Mouse (Mus musculus) regulatory T cell (primary cell): ENCODE measurements around the gene Sap30l.
"Not testable (repeated sequence)": the region's sequence is repeated elsewhere in the genome, so short reads cannot be mapped to it uniquely, and the experiment has no call there.

ENCODE experiments used
- in situ Hi-C: fragments of 300-600 bp; cut with MboI, MseI; formaldehyde crosslinking; loops from one replicate; pipeline ENCODE4 v1.15.1; 2025; ENCODE audit warnings: high pct_unique_total_duplicates

Gene Sap30l

DNA sequence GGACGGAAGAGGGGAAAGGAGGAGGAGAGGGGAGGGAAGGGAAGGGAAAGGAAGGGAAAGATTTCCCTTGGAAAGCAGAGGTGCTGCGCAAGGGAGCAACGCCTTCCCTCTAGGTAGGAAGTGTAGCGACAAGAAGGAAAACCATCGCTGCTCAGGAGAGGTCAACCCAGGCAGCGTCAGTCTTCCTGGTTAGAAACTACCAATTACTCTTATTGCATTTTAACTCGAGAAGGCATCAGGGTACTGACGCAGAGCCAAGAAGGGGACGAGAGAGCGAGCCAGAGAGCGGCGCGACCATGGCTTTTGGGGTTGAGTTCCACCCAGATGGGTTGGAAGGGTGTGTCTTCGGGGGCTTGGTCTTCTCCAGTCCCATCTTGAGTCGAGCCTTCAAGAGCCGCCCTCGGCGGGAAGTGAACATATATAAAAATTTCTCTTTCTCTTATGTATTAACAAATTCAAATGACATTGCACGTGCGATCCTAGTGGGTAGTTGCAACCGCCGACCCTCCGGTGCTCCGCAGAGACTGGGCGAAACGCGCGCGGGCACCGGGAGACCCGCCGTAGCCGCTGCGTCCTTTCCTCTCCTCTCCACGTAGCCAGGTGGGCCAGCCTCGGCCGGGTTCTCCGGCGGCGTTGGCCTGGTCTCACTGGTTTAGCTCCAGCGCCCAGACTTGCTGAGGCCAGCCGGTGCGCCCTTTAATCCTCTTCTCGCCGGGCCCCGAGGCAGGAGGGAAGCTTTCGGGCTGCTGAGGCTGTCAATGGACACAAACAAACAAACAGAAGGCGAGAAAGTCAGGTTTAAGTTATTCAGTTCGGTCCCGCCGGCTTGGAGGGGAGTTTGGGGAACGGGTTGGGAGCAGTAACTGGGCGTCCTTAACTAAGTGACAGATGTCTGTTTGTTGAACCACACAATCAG is 27.8 kb downstream of the Sap30l start:
- in situ Hi-C loops: no loop called here

DNA sequence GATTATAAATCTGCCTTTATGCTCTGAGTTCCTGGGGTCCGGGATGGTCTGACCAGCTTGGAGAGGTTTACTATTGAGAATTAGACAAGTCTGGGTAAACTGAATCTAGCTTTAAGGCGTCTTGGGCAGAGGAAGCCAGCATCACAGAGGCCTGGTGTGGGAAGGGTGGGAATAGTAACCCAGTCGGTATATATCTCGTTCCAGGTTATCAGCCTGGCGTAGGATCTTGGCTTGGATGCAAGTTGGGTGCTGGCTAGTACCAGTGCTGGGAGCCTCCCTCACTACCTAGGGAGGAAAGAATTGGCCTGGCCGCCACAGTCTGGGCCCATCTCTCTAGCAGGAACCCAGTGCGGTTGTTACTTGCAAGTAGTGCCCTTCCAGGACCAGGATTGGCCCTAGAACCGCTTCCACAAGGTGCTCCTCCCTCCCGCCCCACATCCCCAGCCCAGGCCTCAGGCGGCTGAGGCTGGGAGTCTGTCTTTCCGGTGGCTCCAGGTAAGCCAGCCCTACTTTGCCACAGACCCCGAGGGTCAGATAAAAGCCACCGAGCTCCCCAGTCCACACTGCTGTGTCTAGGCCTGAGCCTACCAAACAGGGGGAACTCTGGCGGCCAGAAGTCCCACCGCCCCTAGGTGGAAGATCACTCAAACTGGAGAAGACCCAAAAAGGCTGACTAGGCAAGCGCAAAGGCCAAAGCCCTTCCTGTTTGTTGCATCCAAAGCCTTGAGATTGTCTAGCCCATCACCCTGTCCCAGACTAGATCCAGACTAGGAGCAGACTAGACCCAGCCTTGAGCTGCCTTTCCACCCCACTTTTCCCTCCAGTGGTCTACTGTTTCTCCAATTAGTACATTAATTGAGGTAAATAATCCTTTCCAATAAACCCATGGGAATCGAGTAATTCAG is 28.7 kb downstream of the Sap30l start:
- in situ Hi-C loops: loop anchor here (5.0 kb wide), 1 partner anchor 107 kb away; no protein-coding TSS in a partner anchor

DNA sequence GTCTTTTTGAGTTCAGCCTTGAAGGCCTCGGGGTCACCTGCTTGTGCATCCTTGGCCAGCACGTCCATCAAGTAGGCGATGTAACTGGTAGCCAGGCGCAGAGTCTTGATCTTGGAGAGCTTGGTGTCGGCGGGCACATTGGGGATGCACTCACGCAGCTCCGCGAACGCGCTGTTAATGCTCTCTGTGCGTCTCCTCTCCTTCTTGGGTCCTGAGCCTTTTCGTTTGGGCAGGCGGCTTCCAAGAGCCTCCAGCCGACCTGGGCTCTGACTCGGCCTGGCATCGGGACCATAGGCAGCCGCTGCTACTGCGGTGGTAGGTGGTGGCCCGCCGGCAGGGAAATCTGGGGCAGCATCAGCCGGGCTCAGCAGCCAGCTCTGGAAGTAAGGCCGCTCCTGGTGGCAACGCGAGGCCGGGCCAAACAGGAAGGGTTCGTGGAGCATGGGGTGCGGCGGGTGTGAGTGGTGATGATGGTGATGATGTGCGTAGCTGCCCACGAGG is 29.9 kb downstream of the Sap30l start:
- in situ Hi-C loops: loop anchor here (5.0 kb wide), 1 partner anchor 106 kb away; no protein-coding TSS in a partner anchor

DNA sequence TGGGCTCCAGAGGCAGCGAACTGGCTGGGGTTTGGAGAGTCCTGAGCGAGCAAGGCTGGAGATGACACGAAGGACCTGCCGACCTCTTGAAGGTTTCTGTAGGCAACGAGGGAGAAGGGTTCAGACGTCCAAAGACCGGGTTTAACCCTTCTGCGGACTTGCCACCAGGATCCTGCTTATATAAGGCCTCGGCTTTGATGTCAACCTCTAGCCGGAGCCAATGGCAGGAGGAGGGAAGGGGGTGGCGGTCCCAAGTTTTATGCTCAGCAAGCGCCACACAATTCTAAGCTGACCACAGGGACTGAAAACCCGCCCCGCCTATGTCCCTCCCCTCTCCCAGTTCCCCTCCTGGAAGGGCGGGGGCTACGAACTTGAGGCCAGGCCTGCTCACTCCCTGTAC is 30.4 kb downstream of the Sap30l start:
- in situ Hi-C loops: loop anchor here (5.0 kb wide), 1 partner anchor 105 kb away; no protein-coding TSS in a partner anchor

DNA sequence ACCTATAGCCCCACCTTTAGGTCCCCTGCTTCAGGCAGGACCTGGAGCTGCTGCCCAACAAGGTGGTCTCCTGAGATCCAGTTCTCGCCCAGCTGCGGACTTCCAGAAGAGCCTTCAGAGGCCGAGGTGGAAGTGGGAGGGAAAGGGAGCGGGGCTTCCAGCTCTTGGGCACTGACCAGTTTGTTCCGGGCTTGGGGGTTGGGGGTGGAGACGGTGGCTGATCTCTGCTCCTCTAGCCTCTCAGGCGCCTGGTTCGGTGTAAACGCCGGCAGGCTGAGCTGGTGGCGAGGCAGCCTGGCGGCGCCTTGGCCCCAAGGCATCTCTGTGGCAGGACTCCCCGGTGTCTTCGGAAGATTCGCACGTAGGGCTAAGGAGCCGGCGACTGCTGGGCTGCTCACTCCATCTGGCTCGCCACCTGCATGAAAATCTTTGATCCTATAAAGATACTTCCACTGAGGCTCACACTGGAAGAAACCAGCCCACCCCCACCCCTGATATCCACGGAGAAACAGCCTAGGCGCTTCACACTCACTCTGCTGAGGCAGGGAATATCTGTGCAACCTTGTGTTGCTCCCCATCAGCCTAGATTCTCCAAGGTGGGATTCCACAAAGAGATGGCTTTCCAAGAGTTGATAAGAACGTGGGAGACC is 31.2 kb downstream of the Sap30l start, which contains the start of gene Hand1:
Gene Hand1 (minus strand): TSS at position 267 of the 650 bp plus-strand sequence.
- in situ Hi-C loops: loop anchor here (5.0 kb wide), 1 partner anchor 105 kb away; no protein-coding TSS in a partner anchor

DNA sequence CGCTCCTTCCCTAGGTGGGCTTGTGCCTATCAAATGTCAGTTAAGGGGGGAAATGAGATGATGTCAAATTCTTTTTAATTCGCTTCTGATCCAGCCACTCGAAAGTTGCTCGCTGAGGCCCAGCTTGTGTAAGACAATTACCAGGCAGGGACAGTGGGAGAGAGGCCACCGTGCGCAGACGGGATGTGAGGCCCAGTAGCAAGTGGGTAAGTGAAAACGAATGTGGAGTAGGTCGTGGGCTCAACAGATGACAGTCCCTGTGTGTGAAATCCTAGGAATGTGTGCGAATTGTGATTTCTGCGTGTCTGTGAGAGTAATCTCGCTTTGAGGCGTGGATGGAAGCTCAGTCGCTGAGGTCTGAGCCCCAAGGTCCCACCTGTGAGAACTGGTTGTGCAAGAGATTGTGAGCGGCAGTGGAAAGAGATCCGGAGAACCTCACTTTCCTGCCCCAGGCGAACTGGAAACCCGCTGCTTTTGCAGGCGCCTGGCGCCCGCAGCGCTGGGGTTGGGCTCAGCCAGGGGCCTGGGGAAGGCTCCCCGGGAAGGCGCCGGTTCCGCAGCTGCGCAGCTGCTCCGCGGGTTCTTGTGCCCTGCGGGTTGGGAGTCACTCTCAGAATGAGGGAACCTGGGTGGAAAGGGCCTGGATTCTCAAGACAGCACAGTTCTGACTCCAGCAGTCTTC is 32.0 kb downstream of the Sap30l start:
- in situ Hi-C loops: loop anchor here (5.0 kb wide), 1 partner anchor 104 kb away; no protein-coding TSS in a partner anchor

DNA sequence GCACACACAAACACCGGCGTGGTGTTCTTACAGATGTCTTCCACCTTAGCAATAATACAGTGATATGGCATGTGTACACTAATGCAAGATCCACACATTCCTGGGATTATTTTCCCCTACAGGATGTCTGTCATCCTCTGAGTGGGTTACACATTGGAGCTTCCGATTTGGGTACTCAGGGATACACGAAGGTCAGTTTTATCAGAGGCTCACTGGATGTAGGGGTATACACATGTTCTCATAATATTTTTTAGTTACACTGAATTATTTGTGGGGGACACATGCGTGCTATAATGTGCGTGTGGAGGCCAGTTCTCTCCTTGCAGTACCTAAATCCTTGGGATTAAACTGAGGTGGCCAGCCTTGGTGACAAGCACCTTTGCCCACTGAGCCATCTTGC is 32.6 kb downstream of the Sap30l start:
- in situ Hi-C loops: loop anchor here (5.0 kb wide), 1 partner anchor 103 kb away; no protein-coding TSS in a partner anchor

DNA sequence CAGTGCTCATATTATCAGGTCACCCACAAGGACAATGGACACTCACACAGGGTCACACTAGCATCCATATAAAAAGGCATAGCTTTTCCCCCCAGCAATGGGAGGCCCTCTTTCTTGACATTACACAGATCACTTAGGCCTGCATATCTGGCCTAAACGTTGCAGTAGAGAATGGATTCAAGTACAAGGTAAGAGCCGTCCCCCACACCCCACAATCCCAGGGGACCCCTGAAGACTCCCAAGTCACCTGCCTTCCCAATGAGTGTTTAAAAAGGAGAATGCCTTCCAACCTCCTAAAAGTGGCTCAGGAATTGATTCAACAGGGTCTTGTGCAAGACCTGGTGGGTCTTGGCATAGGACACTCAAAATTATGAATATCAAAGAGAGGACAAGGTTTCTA is 33.9 kb downstream of the Sap30l start:
- in situ Hi-C loops: no loop called here

DNA sequence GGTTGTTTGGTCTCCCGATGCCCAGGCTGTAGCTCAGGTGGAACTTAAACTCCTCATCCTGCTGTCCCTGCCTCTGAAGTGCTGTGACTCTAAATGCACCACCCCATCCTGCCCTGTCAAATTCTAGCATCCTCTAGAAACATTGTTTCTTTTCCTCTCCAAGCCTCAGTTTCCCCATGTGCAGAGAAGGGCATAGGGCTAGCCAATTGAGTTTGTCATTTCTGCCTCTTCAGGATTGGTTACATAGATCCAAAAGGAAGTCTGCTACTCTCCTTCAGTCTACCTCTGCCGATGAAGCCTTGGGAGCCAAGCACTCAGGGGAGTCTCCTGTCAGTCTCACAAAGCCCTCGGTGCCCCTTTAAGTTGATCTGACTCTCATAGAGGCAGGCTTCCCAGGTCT is 34.5 kb downstream of the Sap30l start:
- in situ Hi-C loops: no loop called here

DNA sequence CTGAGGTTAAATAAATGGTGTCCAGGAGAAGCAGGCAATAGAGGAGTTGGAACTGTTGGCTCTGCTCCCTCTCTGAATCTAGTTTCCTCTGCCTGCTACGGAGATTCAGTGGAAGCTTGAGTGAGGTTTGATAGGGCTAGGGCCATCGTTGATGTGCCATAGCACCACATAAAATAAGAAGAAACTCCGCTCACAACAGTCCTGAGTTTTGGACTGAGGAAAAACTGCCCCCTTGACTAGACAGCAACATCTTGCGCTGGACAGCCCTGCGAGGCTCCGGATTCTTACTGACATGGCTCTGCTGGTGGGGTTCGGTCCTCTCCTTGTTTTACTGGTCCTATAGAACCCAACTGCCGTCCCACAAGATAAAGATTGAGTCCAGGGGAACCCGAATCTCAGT is 35.0 kb downstream of the Sap30l start:
- in situ Hi-C loops: no loop called here

DNA sequence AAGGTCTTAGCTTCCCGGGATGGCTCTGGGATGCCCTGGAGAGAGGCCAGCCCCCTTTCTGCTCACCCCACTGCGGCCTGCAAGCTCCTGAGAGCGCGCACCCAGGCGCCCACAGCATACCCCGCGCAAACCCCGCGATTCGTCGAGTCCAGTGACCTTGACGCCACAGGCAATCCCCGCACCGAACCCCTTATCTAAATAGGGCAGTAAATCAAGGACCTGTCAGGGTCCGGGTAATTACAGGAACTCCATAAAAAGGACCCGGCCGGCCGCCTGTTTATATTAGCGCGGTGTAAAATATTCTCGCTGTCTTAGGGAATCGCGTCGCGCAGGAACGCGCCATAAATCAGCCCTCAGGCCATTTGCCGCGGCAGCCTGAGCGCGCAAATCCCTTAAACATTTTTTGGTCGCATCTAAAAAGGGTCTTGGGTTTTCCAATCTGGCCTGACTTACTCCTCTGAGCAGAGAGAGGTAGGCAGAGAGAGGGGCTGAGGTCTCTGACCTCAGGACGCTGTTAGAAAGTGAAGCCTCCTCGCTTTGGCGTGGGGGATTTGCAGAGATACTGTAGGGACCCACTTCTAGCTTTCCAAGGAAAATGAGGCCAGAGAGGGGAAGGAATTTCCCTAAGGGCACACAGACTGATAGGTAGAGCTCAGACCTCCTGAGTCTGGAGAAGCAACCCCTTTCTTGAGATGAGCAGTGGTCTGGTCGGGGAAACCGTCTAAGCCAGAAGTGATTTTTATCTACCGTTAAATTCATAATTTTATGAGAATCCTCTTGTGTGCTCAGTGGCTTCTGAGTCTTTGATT is 35.6 kb downstream of the Sap30l start:
- in situ Hi-C loops: no loop called here

DNA sequence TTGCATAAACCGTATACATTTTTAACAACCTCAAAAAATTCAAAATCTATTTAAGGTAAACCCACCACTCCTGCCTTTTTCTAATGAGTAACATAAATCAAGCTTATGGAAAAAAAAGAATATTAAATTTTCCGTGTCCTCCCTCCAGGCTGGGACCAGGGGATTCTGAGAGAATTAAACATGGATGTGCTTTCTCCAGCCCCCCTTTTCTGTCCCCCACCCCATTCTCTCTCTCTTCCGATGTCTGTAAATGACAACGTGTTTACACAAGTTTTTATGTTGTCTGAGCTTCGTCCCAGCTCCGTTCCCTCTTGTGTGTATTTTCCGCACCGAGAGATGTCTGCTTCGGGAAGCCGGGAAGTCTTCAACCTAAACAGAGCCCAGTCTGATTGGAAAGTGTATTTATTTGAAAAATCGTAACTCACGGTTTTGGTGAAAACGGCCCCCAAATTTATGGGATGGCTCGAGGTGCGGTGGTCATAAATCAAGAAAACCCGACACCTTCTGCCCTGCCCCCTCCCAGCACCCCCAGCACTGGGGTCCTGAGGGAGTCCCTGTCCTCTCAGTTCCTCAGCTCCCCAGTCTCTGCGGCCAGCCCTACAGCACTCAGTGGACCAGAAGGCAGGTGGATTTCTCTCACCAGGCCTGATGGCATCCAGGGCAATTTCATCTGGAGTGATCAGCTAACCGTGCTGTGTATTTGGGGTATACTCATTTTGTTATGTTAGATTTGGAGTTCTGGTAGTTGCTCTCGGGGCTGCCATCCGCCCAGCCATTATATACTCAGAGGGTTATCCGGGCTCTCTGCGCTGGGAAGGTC is 36.6 kb downstream of the Sap30l start:
- in situ Hi-C loops: no loop called here

DNA sequence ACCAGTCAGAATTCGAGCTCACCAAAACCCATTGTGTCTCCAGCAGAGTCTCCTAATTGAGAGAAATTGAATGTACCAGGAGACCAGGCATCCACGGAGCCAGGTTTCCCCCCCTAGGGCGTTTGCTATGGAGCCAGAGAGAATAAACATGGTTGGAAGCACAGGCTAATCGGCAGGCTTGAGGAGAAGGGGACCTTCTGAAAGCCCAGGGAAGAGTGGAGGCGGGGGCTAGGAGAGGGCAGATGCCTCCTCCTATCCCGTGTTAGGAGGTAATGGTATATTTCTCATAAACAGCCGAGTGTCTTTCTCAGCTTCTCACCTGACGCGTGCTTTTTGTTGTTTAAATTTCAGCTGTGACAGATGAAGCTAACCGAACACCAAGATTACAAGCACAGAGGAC is 39.5 kb downstream of the Sap30l start:
- in situ Hi-C loops: no loop called here

DNA sequence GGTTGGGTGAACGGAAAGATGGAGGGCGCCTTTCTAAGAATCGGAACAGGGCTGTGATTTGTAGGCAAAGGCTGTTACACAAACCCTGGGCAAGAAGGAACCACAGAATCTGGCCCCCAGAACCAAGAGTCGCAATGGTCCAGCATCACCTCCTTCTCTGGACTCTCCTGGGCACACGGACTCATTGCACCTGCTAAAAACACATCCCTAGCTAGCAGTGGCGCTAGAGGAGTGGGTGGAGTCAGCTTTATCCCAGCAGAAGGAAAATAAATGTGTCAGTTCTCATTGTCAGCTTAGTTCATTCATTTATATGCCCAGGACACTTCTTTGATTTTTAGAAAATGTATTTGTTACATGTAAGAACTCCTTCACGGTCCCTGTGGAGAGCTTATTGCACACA is 40.0 kb downstream of the Sap30l start:
- in situ Hi-C loops: no loop called here

DNA sequence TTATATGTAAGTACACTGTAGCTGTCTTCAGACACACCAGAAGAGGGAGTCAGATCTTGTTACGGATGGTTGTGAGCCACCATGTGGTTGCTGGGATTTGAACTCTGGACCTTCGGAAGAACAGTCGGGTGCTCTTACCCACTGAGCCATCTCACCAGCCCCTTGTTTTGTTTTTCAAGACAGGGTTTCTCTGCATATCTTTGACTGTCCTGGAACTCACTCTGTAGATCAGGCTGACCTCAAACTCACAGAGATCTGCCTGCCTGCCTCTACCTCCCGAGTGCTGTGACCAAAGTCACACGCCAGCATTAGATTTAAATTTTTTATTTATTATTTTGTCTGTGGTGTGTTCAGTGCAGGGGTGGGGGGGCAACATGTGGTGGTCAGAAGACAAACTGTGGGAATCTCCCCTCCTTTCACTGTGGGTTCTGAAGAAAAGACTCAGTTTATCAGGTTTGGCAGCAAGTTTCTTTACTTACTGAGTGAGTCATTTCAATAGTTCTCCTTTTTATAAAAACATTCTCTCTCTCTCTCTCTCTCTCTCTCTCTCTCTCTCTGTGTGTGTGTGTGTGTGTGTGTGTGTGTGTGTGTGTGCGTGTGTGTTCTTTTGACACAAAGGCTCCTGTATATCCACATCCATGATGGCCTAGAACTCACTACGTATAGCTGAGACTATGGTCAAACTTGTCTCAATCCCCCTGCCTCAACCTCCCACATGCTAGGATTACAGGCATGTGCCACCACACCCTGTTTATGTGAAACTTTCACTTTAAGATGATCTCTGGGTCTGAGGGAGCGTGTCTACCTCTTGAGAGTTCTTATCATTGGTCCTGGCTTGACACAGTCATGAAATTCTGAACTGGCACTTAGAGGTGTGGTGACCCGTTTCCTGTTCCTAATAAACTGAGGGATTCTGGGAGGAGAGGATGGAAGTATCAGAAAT is 45.3 kb downstream of the Sap30l start:
- in situ Hi-C loops: not testable (repeated sequence)

DNA sequence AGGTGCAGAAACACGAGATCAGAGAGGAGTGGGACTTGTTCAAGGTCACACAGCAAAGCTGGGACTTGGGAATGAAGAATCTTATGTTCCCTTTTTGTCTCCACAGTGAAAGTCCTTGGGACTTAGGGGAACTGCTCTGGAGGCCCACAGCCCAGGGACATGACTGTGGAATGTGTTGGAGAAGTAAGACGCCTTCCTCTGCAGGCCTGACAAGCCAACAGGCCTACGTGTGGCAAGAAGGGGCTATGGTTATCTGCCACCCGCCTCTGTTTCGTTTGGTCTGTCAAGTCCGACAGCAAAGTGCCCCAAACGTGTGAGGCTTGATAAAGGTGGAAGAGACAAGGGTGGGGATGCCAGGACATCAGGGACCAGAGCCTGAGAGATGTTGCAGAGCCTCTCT is 46.0 kb downstream of the Sap30l start:
- in situ Hi-C loops: no loop called here

DNA sequence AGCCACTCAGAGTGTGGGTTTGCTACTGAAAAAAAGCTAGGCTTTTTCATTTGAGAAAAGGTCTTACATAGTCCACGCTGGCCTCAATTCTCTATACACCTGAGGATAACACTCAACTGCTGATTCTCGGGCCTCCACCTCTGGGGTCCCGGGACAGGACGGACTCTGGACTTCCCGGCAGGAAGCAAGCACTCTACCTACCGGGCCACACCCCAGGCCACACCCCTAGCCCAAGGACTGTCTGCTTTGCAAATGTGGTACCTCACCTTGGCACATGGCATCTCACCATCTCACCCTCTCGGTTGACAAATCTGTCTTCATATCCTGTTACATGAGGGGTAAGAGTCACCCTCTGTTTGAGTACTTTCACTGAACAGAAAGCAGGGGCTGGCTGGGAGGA is 48.9 kb downstream of the Sap30l start:
- in situ Hi-C loops: loop anchor here (25.0 kb wide), 1 partner anchor 1388 kb away; no protein-coding TSS in a partner anchor

DNA sequence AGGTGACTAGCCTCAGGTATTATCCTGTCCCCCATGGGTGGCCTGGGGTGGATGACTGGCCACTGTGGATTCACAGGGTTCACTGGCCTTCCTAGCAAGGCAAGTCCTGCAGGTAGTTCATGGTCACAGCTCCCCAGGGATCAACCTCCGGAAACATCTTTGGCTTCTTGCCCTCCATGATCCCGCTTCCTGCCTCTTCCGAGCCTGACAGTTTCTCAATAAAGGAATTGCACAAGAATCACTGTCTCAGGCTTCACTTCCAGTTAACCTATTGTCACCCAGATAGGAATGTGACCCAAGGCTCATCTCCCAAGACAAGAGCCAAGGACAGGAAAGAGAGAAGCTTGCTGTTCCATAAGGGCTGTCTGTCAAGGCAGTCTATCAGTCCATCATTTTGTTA is 49.5 kb downstream of the Sap30l start:
- in situ Hi-C loops: loop anchor here (25.0 kb wide), 1 partner anchor 1389 kb away; no protein-coding TSS in a partner anchor
